Mouse (Mus musculus): ENCODE data around the gene Orai3.
A peak's percentile ranks its signal among the peaks of the same experiment; 100 is the strongest.
"Not testable (repeated sequence)": the region's sequence is repeated elsewhere in the genome, so short reads cannot be mapped to it uniquely, and the experiment has no call there.

The Orai3 gene

DNA sequence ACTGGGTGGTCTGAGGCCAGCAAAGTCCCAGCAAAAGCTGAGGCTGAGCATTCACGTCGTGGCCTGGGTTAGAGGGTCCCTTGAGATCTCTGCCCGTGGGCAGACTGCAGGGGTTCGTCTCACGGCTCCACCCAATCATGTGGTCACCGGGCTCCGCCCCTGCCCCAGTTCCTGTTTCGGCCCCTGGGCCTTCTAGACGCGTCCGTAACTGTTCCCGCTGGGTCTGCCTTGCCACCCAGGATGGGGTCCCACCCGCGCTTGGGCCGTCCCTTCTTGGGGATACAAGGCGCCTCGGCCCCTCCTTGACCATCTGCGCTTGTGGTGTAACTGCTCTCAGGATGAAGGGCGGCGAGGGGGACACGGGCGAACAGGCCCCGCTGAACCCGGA lies at the start of gene Orai3:
Orai3 (plus strand) TSS at position 165 of the 388 bp plus-strand sequence.
- DNase-seq (ENCODE audit: low spot score): peak; percentile 68

DNA sequence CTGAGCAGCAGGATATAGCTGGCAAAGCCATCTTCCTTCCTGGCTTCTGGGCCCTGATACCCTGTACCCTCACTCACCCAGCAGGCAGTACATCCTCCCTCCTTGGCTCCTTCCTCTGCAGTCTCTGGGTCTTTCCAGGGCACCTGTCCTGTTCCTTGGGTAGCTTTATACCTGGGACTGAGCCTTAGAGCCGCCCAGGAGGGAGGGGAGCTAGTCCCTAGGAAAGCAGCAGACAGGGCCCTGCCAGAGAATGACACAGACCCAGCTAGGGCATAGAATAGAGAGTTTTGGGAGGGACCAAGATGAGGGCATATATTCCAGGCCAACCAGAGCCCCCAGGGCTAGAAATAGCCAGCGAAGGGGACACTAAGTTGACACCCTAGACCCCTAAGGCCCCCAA lies 44.1 kb upstream of the Orai3 start:
- DNase-seq (ENCODE audit: low spot score): no peak

DNA sequence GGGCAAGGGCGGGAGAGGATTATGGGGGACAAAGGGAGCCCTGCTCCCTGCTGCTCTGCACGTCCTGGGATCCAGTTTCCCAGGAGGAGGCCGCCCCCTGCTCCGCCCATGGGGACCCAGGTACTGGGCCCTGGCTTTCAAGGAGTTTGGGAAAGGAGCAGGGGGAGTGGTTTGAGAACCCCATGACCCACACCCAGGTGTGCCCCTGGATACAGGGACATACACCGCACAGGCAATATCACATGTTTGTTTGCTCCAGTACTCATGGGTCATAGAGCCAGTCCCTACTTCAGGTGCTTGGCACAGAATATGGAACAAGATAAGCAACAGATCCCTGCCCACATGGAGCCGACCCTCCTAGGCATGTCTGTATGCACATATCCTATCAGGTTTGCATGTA lies 43.7 kb upstream of the Orai3 start:
- DNase-seq (ENCODE audit: low spot score): no peak

DNA sequence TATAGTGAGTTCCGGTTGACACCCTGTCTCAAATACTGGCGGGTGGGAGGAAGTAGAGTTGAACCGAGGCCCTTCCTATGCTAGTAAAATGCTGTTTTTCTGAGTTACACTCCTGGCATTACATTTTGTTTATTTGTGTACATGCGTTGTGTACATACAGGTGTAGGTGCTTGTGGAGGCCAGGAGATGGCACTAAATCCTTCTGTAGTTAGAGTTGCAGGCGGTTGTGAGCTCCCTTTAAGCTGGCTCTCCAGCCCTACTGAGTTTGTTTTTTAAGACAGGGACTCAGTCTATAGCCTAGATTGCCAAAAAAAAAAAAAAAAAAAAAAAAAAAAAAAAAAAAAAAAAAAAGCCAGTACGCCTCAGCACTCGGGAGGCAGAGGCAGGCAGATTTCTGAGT lies 41.7 kb upstream of the Orai3 start:
- DNase-seq (ENCODE audit: low spot score): no peak

DNA sequence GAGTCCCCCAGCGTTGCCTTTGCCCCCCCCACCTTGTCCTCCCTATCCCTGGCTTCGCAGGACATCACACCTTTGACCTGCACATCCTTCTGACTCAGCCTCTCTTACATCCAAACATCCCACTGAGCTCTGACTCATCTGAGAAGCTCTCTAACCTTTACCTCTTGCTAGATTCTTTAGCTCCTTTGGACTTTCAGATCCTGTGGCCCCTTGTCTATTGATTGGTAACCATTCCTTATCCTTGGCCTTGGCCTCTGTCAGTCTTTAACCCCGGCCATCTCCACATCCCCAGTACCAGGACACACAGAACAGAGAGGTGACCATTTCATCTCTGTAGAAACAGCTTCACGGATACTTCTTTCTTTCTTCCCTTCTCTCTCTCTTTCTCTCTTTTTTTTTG lies 39.4 kb upstream of the Orai3 start:
- DNase-seq (ENCODE audit: low spot score): no peak

DNA sequence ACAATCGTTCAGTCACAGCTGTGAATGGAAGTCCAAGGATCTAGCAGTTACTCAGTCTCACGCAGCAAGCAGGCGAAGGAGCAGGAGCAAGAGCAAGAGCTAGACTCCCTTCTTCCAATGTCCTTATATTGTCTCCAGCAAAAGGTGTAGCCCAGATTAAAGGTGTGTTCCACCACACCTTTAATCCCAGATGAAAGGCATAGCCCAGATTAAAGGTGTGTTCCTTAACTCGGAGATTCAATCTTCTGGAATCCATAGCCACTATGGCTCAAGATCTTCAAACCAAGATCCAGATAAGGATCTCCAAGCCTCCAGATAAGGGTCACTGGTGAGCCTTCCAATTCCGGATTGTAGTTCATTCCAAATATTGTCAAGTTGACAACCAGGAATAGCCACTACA lies 37.5 kb upstream of the Orai3 start, which contains the start of gene Ctf2:
Ctf2 (minus strand) TSS at position 101 of the 400 bp plus-strand sequence.
- DNase-seq (ENCODE audit: low spot score): not testable (repeated sequence)

DNA sequence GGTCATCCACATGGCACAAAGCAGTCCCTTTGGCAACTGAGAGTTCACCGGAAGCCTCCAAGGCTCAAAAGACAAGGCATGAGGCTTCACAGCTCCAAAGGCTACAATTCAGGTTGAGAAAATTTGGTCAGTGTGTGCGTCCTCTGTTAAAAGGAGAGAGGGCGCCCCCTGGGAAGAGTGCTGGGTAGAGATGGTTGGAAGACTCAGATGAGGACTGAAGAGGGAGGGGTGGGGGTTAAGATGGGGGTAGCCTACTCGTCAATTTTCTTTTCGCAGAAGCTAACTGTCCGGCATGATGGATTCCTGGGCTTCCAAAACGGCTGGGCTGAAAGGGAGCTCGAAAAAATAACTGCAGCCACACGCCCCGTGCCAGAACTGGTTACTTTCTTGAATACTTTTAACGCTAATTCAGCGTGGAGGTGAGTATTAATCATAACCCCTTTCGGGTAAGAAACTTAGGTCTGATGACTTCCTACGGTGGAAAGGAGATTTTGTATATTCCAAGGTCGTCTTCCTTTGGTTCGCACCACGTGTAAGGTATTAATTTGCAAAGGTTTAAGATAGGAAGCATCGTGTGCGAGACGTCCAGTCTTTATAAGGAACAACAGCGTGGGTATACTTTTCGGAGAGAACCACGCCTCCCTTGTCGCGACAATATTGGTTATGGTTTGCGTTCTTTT lies 25.1 kb upstream of the Orai3 start, which contains the start of gene Fbxl19:
Fbxl19 (plus strand) TSS at position 178 of the 680 bp plus-strand sequence.
- DNase-seq (ENCODE audit: low spot score): peak; percentile 42

DNA sequence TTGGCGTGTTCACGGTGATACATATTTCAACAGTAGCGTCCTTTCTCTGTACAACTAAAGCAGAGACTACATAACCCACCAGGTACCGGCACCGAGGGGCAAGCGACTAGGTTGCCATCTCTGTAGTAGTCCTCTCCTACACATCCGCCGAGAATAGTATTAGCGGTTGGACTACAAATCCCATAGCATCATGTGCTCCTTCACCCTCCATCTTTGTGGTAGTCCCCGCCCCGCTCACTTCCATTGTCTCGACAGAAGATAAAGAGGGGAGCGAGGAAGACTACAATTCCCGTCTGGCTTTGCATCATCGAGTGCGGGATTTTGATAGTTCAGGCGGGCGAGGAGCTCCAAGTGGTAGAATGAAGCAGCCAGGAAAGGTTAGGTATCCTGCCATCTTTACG lies 24.4 kb upstream of the Orai3 start:
- DNase-seq (ENCODE audit: low spot score): peak; percentile 70

DNA sequence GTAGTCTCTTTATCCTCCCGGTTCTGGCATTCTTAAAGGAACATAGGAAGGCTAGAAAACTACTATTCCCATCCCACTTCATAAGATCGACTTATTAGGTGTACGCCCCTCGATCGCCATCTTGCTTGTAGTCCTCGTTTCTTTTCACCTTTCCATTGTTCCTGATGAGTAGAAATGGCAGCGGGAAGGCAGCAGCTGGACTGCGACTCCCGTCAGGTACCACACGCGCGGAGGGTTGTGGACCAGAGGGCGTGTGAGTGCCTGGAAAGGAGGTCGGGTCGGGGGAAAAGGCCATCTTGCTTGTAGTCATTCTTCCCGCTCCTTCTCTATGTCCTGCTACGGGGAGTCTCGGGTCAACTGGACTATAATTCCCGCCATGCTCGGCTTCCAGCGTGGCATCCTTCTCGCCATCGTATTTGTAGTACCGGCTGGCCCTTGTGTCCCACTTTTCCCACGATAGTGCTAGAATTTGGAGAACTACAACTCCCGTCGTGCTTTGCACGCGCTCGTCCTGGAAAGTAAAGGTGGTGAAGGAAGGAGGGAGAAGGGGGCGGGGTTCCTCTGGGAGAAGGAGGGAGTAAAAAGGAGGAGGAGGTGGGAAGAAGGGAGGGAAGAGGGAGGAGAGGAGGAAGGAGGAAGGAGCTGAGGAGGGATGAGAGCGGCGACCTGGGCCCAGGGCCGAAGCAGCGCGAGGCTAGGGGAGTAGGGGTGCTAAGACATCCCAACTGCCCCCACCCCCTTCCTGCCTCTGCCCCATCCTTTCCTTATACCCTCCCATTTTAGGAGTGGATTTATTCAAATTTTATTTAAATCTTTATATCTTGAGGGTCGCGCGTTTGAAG lies 23.7 kb upstream of the Orai3 start:
- DNase-seq (ENCODE audit: low spot score): peak; percentile 66

DNA sequence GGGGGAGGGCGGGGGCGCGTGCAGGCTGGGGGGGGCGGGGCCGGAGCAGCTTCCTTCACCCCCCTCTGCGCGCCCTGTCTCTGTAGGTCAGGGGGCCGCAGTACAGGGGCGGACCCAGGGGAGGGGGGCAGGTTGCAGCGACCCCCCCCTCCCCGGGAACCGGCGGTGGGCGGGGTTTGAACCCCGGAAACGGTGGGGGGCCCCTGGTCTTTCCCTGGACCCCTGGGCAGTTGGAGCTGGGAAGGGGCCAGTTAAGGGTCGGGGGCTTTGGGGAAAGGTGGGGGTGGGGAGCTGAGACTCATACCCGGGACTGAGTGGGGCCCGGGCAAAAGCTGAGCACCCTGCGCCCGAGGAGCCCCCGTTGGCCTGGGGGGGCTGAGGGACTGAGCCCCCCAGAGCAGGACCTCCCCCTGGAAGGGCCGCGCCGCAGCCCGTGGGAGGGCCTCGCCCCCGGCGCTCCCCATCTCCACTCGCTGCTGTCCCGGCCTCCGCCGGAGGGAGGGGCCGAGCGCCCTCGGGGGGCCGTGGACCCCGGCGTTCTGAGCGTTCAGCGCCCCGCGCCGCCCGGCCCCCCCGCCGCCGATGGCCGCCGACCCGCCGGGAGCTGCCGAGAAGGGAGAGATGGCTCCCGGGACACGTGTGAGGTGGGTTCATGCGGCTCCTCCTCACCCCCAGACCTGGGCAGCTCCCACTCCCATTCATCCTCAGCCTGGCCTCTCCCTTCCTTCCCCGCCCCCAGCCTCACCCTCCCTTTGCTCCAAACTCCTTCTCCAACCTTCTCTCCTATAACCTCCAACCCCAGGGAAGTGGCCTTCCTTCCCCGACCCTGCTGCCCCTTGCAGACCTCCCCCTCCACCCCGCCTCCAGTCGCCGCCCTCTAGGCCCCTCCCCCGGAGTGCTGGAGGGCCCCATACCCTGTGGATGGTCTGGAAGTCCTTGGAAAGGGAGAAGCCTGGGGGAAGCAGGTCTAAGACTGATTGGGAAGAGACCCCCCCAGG lies 22.8 kb upstream of the Orai3 start:
- DNase-seq (ENCODE audit: low spot score): no peak

DNA sequence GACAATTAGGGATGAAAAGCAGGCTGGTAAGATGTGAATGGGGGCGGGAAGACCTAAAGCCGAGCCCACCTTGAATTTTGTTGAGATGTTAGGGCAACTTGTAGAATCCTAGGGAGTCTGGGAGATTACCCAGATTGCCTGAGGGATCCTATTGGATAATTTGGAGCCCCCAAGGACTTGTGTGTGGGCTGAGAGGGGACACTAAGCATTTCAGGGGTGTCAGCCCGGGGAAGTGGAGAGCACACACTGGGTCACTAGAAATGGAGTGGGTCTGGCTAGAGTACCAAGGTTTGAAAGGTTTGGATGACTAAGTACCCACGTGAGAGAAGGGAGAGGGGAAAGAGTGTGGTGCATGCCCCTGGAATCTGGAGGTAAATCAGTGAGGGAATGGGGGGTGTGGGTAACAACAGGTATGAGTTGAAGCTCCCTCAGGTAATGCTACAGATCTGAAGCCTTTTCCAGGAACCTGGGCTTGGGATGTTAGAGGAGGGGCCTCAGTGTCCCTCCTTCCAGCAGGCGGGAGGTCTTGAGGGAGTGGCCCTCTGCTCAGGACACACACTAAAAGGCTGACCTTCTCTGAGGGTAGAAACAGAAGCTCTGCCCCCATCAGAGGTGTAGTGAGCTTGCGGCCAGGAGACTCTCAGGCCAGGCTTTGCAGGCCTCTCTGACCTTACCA lies 21.9 kb upstream of the Orai3 start:
- no peak for DNase-seq (ENCODE audit: low spot score)

DNA sequence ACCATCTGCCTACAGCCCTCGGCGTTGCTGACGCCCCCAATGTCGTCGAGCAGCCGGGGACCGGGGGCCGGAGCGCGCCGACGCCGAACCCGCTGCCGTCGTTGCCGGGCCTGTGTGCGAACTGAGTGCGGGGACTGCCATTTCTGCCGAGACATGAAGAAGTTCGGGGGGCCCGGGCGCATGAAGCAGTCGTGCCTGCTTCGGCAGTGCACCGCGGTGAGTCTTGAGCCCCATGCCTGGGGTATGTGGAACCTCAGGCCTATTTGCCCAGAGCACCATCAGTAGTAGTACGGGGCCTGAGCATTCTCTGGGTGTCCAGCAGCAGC lies 21.4 kb upstream of the Orai3 start:
- no peak for DNase-seq (ENCODE audit: low spot score)

DNA sequence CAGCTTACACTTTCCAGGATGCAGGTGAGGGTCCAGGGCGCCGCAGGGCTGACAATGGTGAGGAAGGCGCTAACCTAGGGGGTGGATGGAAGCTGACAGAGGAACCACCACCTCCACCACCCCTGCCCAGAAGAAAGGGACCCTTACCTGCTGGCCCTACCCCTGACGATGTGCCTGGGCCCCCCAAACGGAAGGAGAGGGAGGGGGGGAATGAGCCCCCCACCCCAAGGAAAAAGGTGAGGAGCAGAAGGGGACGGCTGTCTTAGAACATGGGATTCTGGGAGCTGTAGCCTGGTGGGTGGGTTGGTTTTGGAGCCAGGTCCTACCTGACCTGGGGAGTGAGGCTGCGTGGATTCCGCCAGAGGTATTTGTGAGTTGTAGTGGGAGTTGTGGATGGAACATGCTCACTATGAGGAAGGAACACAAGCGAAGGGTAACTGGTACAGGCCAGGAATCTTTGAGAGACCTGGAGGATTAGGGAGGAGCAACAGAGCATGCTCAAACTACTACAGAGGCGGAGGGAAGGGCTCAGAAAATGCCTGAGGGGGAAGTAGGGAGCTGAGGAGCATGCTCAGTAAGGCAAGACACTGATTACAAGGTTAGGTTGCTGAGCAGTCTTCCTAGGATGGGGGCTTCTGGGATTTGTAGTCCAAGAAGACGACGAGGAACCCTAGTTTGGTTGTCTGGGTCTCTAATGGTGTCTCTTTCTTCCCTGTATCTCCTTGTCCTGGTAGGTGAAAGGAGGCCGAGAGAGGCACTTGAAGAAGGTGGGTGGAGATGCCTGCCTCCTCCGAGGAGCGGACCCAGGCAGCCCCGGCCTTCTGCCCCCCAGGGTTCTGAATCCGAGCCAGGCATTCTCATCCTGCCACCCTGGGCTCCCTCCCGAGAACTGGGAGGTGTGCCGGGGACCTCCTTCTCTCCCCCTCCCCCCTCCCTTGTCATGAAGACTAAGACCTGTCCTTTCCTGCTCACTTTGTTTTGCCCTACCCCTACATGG lies 19.2 kb upstream of the Orai3 start:
- DNase-seq (ENCODE audit: low spot score): no peak

DNA sequence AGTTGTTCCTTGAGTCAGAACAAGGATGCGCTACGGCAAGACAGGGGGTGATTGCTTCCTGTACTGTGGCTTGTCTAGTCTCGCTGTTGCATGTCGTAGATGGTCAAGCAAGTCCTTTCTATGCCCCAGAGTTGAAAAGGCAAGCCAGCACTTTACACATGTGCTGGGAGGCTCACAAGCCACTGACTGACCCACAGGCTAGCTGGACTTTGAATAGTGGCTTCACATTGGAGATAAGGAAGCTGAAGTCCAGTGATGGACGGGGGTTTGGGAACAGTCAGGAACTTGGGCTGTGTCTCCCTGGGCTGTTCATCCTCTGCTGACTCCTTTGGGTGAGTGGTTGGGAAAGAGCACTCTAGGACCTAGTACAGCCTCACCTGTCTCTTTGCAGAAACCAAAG lies 18.0 kb upstream of the Orai3 start:
- DNase-seq (ENCODE audit: low spot score): no peak

DNA sequence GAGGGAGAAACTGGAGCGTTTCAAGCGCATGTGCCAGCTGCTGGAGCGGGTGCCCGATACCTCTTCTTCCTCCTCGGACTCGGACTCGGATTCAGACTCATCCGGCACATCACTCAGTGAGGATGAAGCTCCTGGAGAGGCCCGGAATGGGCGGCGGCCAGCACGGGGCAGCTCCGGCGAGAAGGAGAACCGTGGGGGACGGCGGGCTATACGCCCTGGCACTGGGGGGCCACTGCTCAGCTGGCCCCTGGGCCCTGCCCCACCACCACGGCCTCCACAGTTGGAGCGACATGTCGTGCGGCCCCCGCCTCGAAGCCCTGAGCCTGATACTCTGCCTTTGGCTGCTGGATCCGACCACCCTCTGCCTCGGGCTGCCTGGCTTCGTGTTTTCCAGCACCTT lies 17.5 kb upstream of the Orai3 start:
- no peak for DNase-seq (ENCODE audit: low spot score)

DNA sequence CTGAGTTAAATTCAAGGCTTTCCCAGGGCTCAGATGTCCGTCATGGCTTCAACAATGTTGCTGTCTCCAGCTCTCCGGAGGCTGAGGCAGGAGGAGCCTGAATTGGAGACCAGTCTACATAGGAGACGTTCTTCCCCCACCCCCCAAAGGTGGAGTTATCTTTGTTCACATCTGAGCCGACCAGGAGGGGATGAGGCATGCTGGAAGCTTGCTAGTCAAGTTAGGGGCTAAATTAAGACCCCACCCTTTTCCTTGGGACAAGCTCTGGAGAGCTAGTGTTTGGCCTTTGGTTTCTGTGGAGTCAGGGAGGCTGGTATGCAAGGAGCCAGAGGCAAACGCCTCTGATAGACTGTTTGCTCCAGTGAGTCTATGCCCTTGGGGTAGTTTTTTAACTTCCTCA lies 16.5 kb upstream of the Orai3 start:
- no peak for DNase-seq (ENCODE audit: low spot score)

DNA sequence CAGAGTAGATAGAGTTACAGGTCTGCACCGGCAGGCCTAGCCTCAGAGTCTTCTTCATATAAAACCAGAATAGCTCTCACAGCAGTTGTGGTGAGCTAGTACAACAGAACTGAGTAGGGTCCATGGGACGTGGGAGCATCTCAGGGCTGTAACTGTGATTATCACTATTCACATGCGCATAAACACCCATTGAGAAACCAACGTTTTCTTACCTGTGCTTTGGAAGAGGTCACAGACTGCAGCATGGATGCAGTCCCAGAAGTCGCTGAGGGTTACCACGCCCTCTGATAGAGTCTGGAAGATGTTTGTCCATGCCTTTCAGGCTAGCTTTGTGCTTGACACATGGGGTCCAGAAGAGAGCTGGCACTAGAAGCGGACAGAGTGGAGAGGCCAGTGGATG lies 15.9 kb upstream of the Orai3 start:
- no peak for DNase-seq (ENCODE audit: low spot score)

DNA sequence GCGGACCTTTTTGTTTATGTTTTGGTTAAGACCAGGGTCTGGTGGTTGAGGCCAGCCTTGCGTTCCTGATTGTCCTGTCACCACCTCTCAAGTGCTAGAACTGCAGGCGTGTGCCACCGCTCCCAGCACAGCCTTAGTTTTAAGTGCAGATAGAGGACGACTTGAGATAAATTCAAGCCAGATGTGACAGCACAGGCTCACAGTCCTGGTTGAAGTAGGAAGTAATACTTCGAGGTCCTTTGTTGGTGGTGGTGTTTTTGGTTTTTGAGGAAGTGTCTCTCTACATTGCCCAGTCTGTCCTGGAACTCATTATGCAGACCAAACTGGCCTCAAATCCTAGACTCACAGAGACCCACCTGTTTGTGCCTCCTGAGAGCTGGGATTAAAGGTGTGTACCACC lies 9.9 kb upstream of the Orai3 start:
- no peak for DNase-seq (ENCODE audit: low spot score)

DNA sequence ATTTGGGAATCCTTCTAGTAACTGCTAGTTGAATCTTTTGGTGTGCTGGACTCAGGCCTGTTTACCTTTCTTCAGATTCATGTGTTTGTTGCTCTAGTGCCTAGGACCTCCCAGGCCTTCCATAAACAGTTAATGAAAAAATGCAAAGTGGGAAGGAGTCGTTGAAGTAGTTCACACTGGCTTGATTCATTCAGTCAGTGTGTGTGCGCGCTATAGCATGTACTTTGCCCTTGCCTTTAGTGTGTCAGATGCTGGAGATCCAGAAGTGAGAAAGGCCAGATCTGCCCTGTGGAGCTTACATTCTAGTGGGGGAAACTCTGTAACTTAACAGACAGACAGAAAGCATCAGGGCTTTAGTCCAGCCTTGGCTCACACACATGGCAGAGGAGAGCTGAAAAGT lies 9.1 kb upstream of the Orai3 start:
- DNase-seq (ENCODE audit: low spot score): no peak

DNA sequence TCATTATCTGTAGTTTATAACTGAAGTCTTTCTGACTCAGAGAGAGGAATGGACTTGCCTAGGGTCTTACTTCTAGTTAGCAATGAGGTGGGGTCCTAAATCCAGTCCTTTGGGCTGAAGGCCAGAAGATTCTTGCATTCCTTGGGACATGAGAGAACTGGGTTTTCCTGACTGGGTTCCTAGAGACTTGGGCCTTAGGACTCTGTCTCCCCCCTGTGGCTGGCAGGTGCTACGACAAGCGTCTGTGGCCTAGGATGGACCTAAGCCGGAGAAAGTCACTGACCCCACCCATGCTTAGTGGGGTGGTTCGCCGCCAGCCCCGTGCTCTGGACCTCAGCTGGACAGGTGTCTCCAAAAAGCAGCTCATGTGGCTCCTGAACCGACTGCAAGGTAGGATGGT lies 8.6 kb upstream of the Orai3 start:
- peak; percentile 50 for DNase-seq (ENCODE audit: low spot score)

DNA sequence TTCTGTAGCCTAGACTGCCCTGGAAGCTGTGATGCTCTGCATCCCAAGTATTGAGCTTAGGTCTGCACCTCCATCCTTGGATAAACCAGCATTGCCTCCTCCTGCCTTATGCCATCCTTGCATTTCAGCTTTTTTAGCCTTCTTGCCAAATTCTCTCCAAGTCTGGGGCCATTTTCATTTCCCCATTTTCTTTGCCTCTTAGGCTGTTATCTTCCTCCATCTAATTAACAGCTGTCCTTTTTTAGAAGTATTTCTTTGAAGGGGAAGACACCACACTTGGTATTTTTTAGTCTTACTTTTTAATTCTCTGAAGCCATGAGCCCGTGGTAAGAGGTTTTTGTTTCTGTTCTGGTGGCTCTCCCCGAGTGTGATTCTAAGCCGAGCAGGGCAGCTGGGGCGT lies 6.0 kb upstream of the Orai3 start:
- DNase-seq (ENCODE audit: low spot score): no peak
